Mouse (Mus musculus) testis, adult 2 months (tissue): Measurements from ENCODE around the gene Tbx4.

Experiments used
- CTCF ChIP-seq: fragments of 200-500 bp; IDR thresholded peaks from 2 replicates; pipeline ENCODE4 v1.5.1; 2012; ENCODE audit warnings: low read depth, mild to moderate bottlenecking, inconsistent platforms, low read length, moderate library complexity; ENCODE audit not compliant: control insufficient read depth, insufficient read depth, insufficient replicate concordance
- POLR2A ChIP-seq: fragments of 200-500 bp; IDR thresholded peaks from 2 replicates; pipeline ENCODE4 v1.6.1; 2012; ENCODE audit warnings: low read depth, mild to moderate bottlenecking, inconsistent platforms, low read length, moderate library complexity; ENCODE audit not compliant: control insufficient read depth

- TF ChIP-seq CTCF (no peak), POLR2A (no peak)
These were observed 40.3 kb upstream of the Tbx4 start for GRCm38 (mm10) chr11:85845921-85846320.
